Mouse (Mus musculus) embryo, embryonic 11 days (tissue): ENCODE measurements around the gene Cwc22.

ENCODE experiments used
- DNase-seq: peaks from one replicate; pipeline ENCODE4 v3.0.0-alpha.2; 2015

The Cwc22 gene

GRCm38 (mm10) chr2:77923182-77923581, 23.0 kb downstream of the Cwc22 start:
- no peak for DNase-seq

- no peak for DNase-seq
Observed at GRCm38 (mm10) chr2:77921307-77921706, 24.9 kb downstream of the Cwc22 start.

- DNase-seq: no peak
Observed at GRCm38 (mm10) chr2:77920621-77921020, 25.6 kb downstream of the Cwc22 start.

GRCm38 (mm10) chr2:77918474-77918873, 27.7 kb downstream of the Cwc22 start:
- DNase-seq: no peak

GRCm38 (mm10) chr2:77918006-77918405, 28.2 kb downstream of the Cwc22 start:
- no peak for DNase-seq

- no peak for DNase-seq
Observed at GRCm38 (mm10) chr2:77917360-77917734, 28.8 kb downstream of the Cwc22 start.

GRCm38 (mm10) chr2:77916586-77917359, 29.4 kb downstream of the Cwc22 start:
- DNase-seq: no peak

- DNase-seq: no peak
Observed at GRCm38 (mm10) chr2:77915187-77915586, 31.0 kb downstream of the Cwc22 start.

- DNase-seq: no peak
Observed at GRCm38 (mm10) chr2:77913628-77914027, 32.5 kb downstream of the Cwc22 start.

- no peak for DNase-seq
Observed at GRCm38 (mm10) chr2:77912197-77912596, 34.0 kb downstream of the Cwc22 start.

- DNase-seq: no peak
Observed at GRCm38 (mm10) chr2:77911452-77911851, 34.7 kb downstream of the Cwc22 start.

GRCm38 (mm10) chr2:77910216-77910615, 36.0 kb downstream of the Cwc22 start:
- no peak for DNase-seq

- DNase-seq: no peak
Observed at GRCm38 (mm10) chr2:77907164-77907563, 39.0 kb downstream of the Cwc22 start.

GRCm38 (mm10) chr2:77905023-77905422, 41.2 kb downstream of the Cwc22 start:
- DNase-seq: no peak

- DNase-seq: no peak
Observed at GRCm38 (mm10) chr2:77904495-77904894, 41.7 kb downstream of the Cwc22 start.

- DNase-seq: no peak
Observed at GRCm38 (mm10) chr2:77903979-77904378, 42.2 kb downstream of the Cwc22 start.

- DNase-seq: no peak
Observed at GRCm38 (mm10) chr2:77903098-77903497, 43.1 kb downstream of the Cwc22 start.

- no peak for DNase-seq
Observed at GRCm38 (mm10) chr2:77901269-77901668, 44.9 kb downstream of the Cwc22 start.

- no peak for DNase-seq
Observed at GRCm38 (mm10) chr2:77900741-77901140, 45.4 kb downstream of the Cwc22 start.

GRCm38 (mm10) chr2:77900111-77900510, 46.1 kb downstream of the Cwc22 start:
- DNase-seq: no peak

- DNase-seq: no peak
Observed at GRCm38 (mm10) chr2:77898436-77898835, 47.7 kb downstream of the Cwc22 start.

GRCm38 (mm10) chr2:77897988-77898387, 48.2 kb downstream of the Cwc22 start:
- no peak for DNase-seq

GRCm38 (mm10) chr2:77897558-77897899, 48.6 kb downstream of the Cwc22 start:
- DNase-seq: no peak

- DNase-seq: no peak
Observed at GRCm38 (mm10) chr2:77896843-77897557, 49.2 kb downstream of the Cwc22 start.
